Mouse (Mus musculus): ENCODE results near the gene Gm973. TPM values are rescaled to one million over a fixed set of nuclear protein-coding genes. Genes with fewer than 3 reads are reported as not detected.

Gene Gm973
- polyA plus RNA-seq, 1 experiment from 2014 or later, result 5.5 TPM

- WGBS, result 84% methylated on average over 3 of the region's 3 CpGs
- H3K27ac ChIP-seq (ENCODE audit: low read length), result no peak overlapping the region
- no peak for ATAC-seq
These were observed 16.7 kb upstream of the Gm973 start for GRCm38 (mm10) chr1:59499327-59499726.

DNA sequence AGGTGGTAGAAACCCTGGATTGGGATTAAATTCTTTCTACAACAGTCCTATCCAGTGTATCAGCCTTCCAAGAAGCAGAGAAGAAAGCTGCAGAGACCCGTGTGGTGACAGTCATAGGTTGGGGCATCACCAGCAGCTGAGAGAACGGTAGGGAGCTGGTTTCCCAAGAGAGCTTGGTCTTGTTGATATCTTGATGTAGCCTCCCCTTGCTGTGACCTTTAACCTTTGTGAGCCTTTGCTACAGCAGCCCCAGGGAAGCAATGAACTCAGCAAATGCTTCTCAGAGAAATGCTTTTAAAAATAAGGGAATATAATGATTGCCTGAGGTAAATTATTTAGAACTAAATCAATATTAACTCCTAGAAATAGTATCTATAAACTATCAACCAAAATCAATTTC is 13.7 kb upstream of the Gm973 start:
- Histone ChIP-seq H3K9me3 (ENCODE audit: low read length) (no peaks in the 10 kb centered on the region), H3K4me1 (ENCODE audit: insufficient read depth, low read depth, low read length) (no peaks in the 10 kb centered on the region), H3K9ac (replicated peaks; ENCODE audit: low read depth) (no peak overlapping the region), H3K36me3 (ENCODE audit: insufficient read depth, low read length) (no peaks in the 10 kb centered on the region), H3K4me3 (ENCODE audit: low read depth, low read length) (no peak overlapping the region), H3K27me3 (replicated peaks; ENCODE audit: insufficient read depth, low read length) (no peaks in the 10 kb centered on the region), H3K27ac (ENCODE audit: low read length) (no peak overlapping the region), H3K4me2 (replicated peaks; ENCODE audit: low read depth, low read length) (no peak overlapping the region)
- ATAC-seq (no peak), DNase-seq (ENCODE audit: low spot score) (no peak)
- WGBS, result 61% methylated on average over 2 of the region's 2 CpGs
- TF ChIP-seq EP300 (IDR thresholded peaks at IDR 0.05) (no peak), CTCF (IDR thresholded peaks at IDR 0.05) (no peak)

More at GRCm38 (mm10) chr1:59499327-59499726, 16.7 kb upstream of the Gm973 start:
- H3K36me3 ChIP-seq (ENCODE audit: insufficient read depth, low read length), result no peaks in the 10 kb centered on the region
- no peak overlapping the region for H3K4me3 ChIP-seq (ENCODE audit: low read depth, low read length)
- no peaks in the 10 kb centered on the region for H3K9me3 ChIP-seq (ENCODE audit: low read length)
- no peak overlapping the region for H3K9ac ChIP-seq (replicated peaks; ENCODE audit: low read depth)
- no peak for DNase-seq (ENCODE audit: low spot score)
- no peaks in the 10 kb centered on the region for H3K4me1 ChIP-seq (ENCODE audit: insufficient read depth, low read depth, low read length)
- H3K27me3 ChIP-seq (replicated peaks; ENCODE audit: insufficient read depth, low read length), result no peaks in the 10 kb centered on the region
- TF ChIP-seq EP300 (IDR thresholded peaks at IDR 0.05), result no peak
- TF ChIP-seq CTCF (IDR thresholded peaks at IDR 0.05), result no peak
- H3K4me2 ChIP-seq (replicated peaks; ENCODE audit: low read depth, low read length), result no peak overlapping the region

DNA sequence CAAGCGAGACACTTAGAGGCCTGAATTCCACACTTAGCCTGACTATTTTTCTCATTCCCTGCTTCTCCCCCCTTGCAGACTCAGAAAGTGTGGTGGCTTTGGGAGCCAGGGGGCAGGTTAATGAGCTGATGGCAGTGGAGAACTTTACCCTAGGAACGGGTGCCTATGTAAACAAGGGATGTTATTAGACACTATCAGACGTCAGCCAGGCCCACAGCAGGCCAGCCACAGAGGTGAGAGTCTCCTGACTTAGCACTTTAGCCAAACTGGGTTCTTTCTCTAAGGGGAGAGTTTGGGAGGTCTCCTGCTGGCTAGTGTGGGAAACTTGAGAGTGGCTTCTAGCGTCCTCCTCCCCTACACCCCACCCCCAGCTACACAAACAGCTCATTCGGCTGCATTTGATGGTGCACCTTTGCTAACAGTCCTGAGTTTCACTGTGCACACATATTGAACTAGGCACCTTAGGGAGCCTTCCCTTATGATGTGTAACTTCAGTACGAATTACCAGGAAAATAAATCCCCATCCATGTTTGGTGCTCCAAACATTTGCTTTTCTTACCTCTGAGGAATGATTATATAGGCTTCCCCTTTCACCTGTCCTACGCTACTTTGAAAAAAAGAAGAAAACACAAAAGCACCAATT is 12.3 kb upstream of the Gm973 start:
- no peak overlapping the region for H3K4me3 ChIP-seq (ENCODE audit: low read depth, low read length)
- H3K4me2 ChIP-seq (replicated peaks; ENCODE audit: low read depth, low read length), result no peak overlapping the region
- 43% methylated on average over 7 of the region's 7 CpGs for WGBS
- no peaks in the 10 kb centered on the region for H3K36me3 ChIP-seq (ENCODE audit: insufficient read depth, low read length)
- no peaks in the 10 kb centered on the region for H3K9me3 ChIP-seq (ENCODE audit: low read length)
- no peaks in the 10 kb centered on the region for H3K27me3 ChIP-seq (replicated peaks; ENCODE audit: insufficient read depth, low read length)
- ATAC-seq, result no peak
- DNase-seq (ENCODE audit: low spot score), result no peak
- no peak overlapping the region for H3K9ac ChIP-seq (replicated peaks; ENCODE audit: low read depth)
- peaks cover 3% of the 10 kb centered on the region; the same call in 1 of the 2 replicates for H3K4me1 ChIP-seq (ENCODE audit: insufficient read depth, low read depth, low read length)
- TF ChIP-seq CTCF (IDR thresholded peaks at IDR 0.05) (no peak), EP300 (IDR thresholded peaks at IDR 0.05) (no peak)
- H3K27ac ChIP-seq (ENCODE audit: low read length), result no peak overlapping the region

DNA sequence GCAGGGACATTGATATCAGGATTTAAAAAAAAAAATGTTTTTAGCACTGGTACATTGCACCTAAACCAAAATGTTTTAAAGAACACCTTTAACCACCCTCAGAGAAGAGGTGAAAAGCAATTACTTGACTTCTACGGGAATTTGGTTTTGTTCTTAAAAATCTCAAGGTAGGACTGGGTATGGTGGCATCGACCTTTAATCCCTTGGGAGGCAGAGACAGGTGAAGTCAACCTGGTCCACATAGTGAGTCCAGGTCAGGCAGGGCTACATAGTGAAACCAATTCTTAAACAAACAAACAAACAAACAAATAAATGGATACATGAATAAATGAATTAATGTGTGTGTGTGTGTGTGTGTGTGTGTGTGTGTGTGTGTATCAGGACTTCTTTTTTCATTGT is 11.8 kb upstream of the Gm973 start:
- no peak overlapping the region for H3K4me2 ChIP-seq (replicated peaks; ENCODE audit: low read depth, low read length)
- H3K9me3 ChIP-seq (ENCODE audit: low read length), result no peaks in the 10 kb centered on the region
- H3K4me1 ChIP-seq (ENCODE audit: insufficient read depth, low read depth, low read length), result peaks cover 5% of the 10 kb centered on the region; the same call in 1 of the 2 replicates
- H3K4me3 ChIP-seq (ENCODE audit: low read depth, low read length), result no peak overlapping the region
- WGBS, result 67% methylated on average over 2 of the region's 2 CpGs
- ATAC-seq, result no peak
- no peaks in the 10 kb centered on the region for H3K36me3 ChIP-seq (ENCODE audit: insufficient read depth, low read length)
- TF ChIP-seq EP300 (IDR thresholded peaks at IDR 0.05), result no peak
- TF ChIP-seq CTCF (IDR thresholded peaks at IDR 0.05), result no peak
- no peaks in the 10 kb centered on the region for H3K27me3 ChIP-seq (replicated peaks; ENCODE audit: insufficient read depth, low read length)
- H3K9ac ChIP-seq (replicated peaks; ENCODE audit: low read depth), result no peak overlapping the region
- no peak for DNase-seq (ENCODE audit: low spot score)
- no peak overlapping the region for H3K27ac ChIP-seq (ENCODE audit: low read length)

DNA sequence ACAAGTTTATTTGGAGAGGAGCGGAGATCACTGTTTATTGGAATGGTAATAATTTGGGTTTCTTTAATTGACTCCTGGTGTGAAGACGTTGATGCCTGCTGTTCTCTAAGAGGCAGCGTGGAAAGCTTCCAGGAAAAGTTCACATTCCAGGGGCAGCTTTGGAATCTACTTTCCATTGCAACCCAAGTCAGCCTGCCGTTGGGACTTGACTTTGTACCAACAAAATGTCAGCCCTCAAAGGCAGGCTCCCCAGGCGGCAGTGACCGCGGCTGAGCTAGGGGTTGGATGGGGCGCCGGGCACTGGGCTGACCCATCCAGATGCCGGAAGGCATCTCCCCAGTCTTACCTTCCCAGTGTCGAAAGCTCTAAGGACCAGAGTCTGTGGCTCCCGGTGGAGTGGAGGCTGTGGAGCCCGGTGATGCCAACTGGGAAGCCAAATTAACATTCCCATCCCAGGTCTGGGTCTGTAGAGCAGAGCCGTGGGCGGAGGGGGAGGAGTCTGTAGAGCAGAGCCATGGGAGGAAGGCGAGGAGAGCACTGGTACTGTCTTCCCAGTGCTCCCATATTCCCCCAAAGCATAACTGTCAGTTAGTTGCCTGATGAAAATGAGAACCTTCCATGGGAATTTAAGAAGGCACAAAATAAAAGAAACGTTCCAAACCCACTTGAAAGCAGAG is 7.5 kb upstream of the Gm973 start:
- 0 out of 2 replicates have a peak overlapping the region, but pooled peaks have one; percentile 19 for H3K4me2 ChIP-seq (replicated peaks; ENCODE audit: low read depth, low read length)
- ATAC-seq, result peak; percentile 83

GRCm38 (mm10) chr1:59511566-59512270 is 4.3 kb upstream of the Gm973 start:
- no peak overlapping the region for H3K4me2 ChIP-seq (replicated peaks; ENCODE audit: low read depth, low read length)
- ATAC-seq (no peak), DNase-seq (ENCODE audit: low spot score) (no peak)
- H3K4me1 ChIP-seq (ENCODE audit: insufficient read depth, low read depth, low read length), result peaks cover 10% of the 10 kb centered on the region; the same call in 1 of the 2 replicates
- no peak overlapping the region for H3K4me3 ChIP-seq (ENCODE audit: low read depth, low read length)
- H3K9me3 ChIP-seq (ENCODE audit: low read length), result no peaks in the 10 kb centered on the region
- H3K36me3 ChIP-seq (ENCODE audit: insufficient read depth, low read length), result no peaks in the 10 kb centered on the region
- H3K27me3 ChIP-seq (replicated peaks; ENCODE audit: insufficient read depth, low read length), result no peaks in the 10 kb centered on the region
- TF ChIP-seq CTCF (IDR thresholded peaks at IDR 0.05) (no peak), EP300 (IDR thresholded peaks at IDR 0.05) (no peak)
- no peak overlapping the region for H3K27ac ChIP-seq (ENCODE audit: low read length)
- no peak overlapping the region for H3K9ac ChIP-seq (replicated peaks; ENCODE audit: low read depth)
- WGBS, result 68% methylated on average over 9 of the region's 9 CpGs

More for the DNA sequence above, 7.5 kb upstream of the Gm973 start:
- Histone ChIP-seq H3K4me3 (ENCODE audit: low read depth, low read length) (no peak overlapping the region), H3K27ac (ENCODE audit: low read length) (no peak overlapping the region), H3K9ac (replicated peaks; ENCODE audit: low read depth) (no peak overlapping the region), H3K9me3 (ENCODE audit: low read length) (no peaks in the 10 kb centered on the region), H3K4me1 (ENCODE audit: insufficient read depth, low read depth, low read length) (peaks cover 5% of the 10 kb centered on the region; the same call in 1 of the 2 replicates), H3K27me3 (replicated peaks; ENCODE audit: insufficient read depth, low read length) (no peaks in the 10 kb centered on the region), H3K36me3 (ENCODE audit: insufficient read depth, low read length) (no peaks in the 10 kb centered on the region)
- DNase-seq (ENCODE audit: low spot score), result peak; percentile 88
- TF ChIP-seq CTCF (IDR thresholded peaks at IDR 0.05), result no peak
- TF ChIP-seq EP300 (IDR thresholded peaks at IDR 0.05), result peak; percentile 78; the same call in 1 of the 2 replicates
- WGBS, result 36% methylated on average over 17 of the region's 17 CpGs
